Mouse (Mus musculus): ENCODE results near the gene Ipo4. TPM values are rescaled to one million over a fixed set of nuclear protein-coding genes. Genes with fewer than 3 reads are reported as not detected.

Ipo4 gene
- polyA plus RNA-seq, 1 experiment from 2014 or later, result 68.5 TPM

- Histone ChIP-seq H3K27ac (no peak overlapping the region), H3K4me1 (peaks cover 22% of the 10 kb centered on the region), H3K9ac (no peak overlapping the region), H3K27me3 (peaks cover 9% of the 10 kb centered on the region; the same call in 1 of the 2 replicates), H3K4me2 (no peak overlapping the region), H3K4me3 (replicated peaks) (no peak overlapping the region), H3K9me3 (no peaks in the 10 kb centered on the region), H3K36me3 (replicated peaks) (peaks cover 18% of the 10 kb centered on the region)
- ATAC-seq (ENCODE audit: low FRiP score), result no peak
- WGBS, result 84% methylated on average over 9 of the region's 9 CpGs
Observed at GRCm38 (mm10) chr14:55581981-55582681, 53.6 kb downstream of the Ipo4 start.

- 93% methylated on average over 16 of the region's 16 CpGs for WGBS
- Histone ChIP-seq H3K4me2 (no peak overlapping the region), H3K9ac (no peak overlapping the region), H3K27me3 (peaks cover 9% of the 10 kb centered on the region; the same call in 1 of the 2 replicates), H3K4me3 (replicated peaks) (no peak overlapping the region), H3K27ac (no peak overlapping the region), H3K9me3 (no peaks in the 10 kb centered on the region), H3K4me1 (peaks cover 22% of the 10 kb centered on the region), H3K36me3 (replicated peaks) (peaks cover 18% of the 10 kb centered on the region)
- ATAC-seq (ENCODE audit: low FRiP score), result no peak
Observed at GRCm38 (mm10) chr14:55580731-55581130, 55.0 kb downstream of the Ipo4 start.

GRCm38 (mm10) chr14:55579511-55580496, 56.0 kb downstream of the Ipo4 start:
- no peak for ATAC-seq (ENCODE audit: low FRiP score)
- H3K36me3 ChIP-seq (replicated peaks), result peaks cover 18% of the 10 kb centered on the region
- H3K27me3 ChIP-seq, result peaks cover 9% of the 10 kb centered on the region; the same call in 1 of the 2 replicates
- no peaks in the 10 kb centered on the region for H3K9me3 ChIP-seq
- H3K9ac ChIP-seq, result no peak overlapping the region
- 83% methylated on average over 23 of the region's 23 CpGs for WGBS
- H3K4me3 ChIP-seq (replicated peaks), result no peak overlapping the region
- no peak overlapping the region for H3K4me2 ChIP-seq
- H3K4me1 ChIP-seq, result peaks cover 15% of the 10 kb centered on the region
- H3K27ac ChIP-seq, result no peak overlapping the region

- Histone ChIP-seq H3K4me3 (replicated peaks) (peak overlapping the region; percentile 67), H3K27me3 (no peaks in the 10 kb centered on the region; the same call in 1 of the 2 replicates), H3K4me1 (peaks cover 12% of the 10 kb centered on the region), H3K9me3 (no peaks in the 10 kb centered on the region), H3K9ac (peak overlapping the region; percentile 86), H3K36me3 (replicated peaks) (peaks cover 18% of the 10 kb centered on the region), H3K4me2 (peak overlapping the region; percentile 88), H3K27ac (peak overlapping the region; percentile 80)
- WGBS, result 31% methylated on average over 6 of the region's 6 CpGs
- ATAC-seq (ENCODE audit: low FRiP score), result peak; percentile 63
Observed at GRCm38 (mm10) chr14:55578668-55579269, 57.0 kb downstream of the Ipo4 start.

- Histone ChIP-seq H3K4me1 (peaks cover 12% of the 10 kb centered on the region), H3K4me2 (peak within 1 kb of the TSS; percentile 88), H3K27me3 (no peaks in the 10 kb centered on the region), H3K27ac (peak within 1 kb of the TSS; percentile 80), H3K36me3 (replicated peaks) (peaks cover 18% of the 10 kb centered on the region), H3K9ac (peak within 1 kb of the TSS; percentile 86), H3K9me3 (no peaks in the 10 kb centered on the region), H3K4me3 (replicated peaks) (peak within 1 kb of the TSS; percentile 67)
- WGBS, result 3% methylated on average over 32 of the region's 32 CpGs
- peak; percentile 94 for ATAC-seq (ENCODE audit: low FRiP score)
Observed at GRCm38 (mm10) chr14:55577871-55578667, 57.7 kb downstream of the Ipo4 start, which contains the start of gene Psme1. TSS of gene Psme1 (plus strand) at chr14:55578123.

- no peaks in the 10 kb centered on the region for H3K9me3 ChIP-seq
- no peak overlapping the region for H3K27ac ChIP-seq
- WGBS, result 86% methylated on average over 16 of the region's 16 CpGs
- H3K4me2 ChIP-seq, result no peak overlapping the region
- H3K27me3 ChIP-seq, result no peaks in the 10 kb centered on the region
- no peak overlapping the region for H3K9ac ChIP-seq
- no peak overlapping the region for H3K4me3 ChIP-seq (replicated peaks)
- ATAC-seq (ENCODE audit: low FRiP score), result no peak
- peaks cover 12% of the 10 kb centered on the region for H3K4me1 ChIP-seq
- peaks cover 13% of the 10 kb centered on the region for H3K36me3 ChIP-seq (replicated peaks)
Observed at GRCm38 (mm10) chr14:55576376-55576775, 59.4 kb downstream of the Ipo4 start.

- Histone ChIP-seq H3K9me3 (no peaks in the 10 kb centered on the region), H3K4me2 (no peak overlapping the region), H3K27ac (no peak overlapping the region), H3K4me1 (peaks cover 12% of the 10 kb centered on the region), H3K36me3 (replicated peaks) (peaks cover 8% of the 10 kb centered on the region), H3K4me3 (replicated peaks) (no peak overlapping the region), H3K27me3 (no peaks in the 10 kb centered on the region), H3K9ac (no peak overlapping the region)
- ATAC-seq (ENCODE audit: low FRiP score), result no peak
- 82% methylated on average over 13 of the region's 13 CpGs for WGBS
Observed at GRCm38 (mm10) chr14:55575711-55576110, 60.0 kb downstream of the Ipo4 start.

Other genes with a start within 250 kb of the Ipo4 start
- 52.5 and 59.9 TPM in 2 replicates for gene Dhrs4, start 157.2 kb downstream of the Ipo4 start, polyA plus RNA-seq (2016; fragmentation: Nextera tagmentation; extraction: Ambion mirVana)
- 17.8 and 18.6 TPM in 2 replicates for gene Carmil3, start 145.3 kb downstream of the Ipo4 start, polyA plus RNA-seq (2016; fragmentation: Nextera tagmentation; extraction: Ambion mirVana)
- gene Cpne6, start 125.5 kb downstream of the Ipo4 start, polyA plus RNA-seq (2016; fragmentation: Nextera tagmentation; extraction: Ambion mirVana), result 0.55 and 0.90 TPM in 2 replicates
- not detected in 2 replicates for gene Nrl, start 111.0 kb downstream of the Ipo4 start, polyA plus RNA-seq (2016; fragmentation: Nextera tagmentation; extraction: Ambion mirVana)
- gene Pck2, start 95.7 kb downstream of the Ipo4 start, polyA plus RNA-seq (2016; fragmentation: Nextera tagmentation; extraction: Ambion mirVana), result 19.0 and 19.8 TPM in 2 replicates
- 103 and 105 TPM in 2 replicates for gene Dcaf11, start 76.0 kb downstream of the Ipo4 start, polyA plus RNA-seq (2016; fragmentation: Nextera tagmentation; extraction: Ambion mirVana)
- 0.64 TPM in 1 of 2 replicates, not detected in the other for gene A730061H03Rik, start 75.6 kb downstream of the Ipo4 start, polyA plus RNA-seq (2016; fragmentation: Nextera tagmentation; extraction: Ambion mirVana)
- gene Fitm1, start 60.3 kb downstream of the Ipo4 start, polyA plus RNA-seq (2016; fragmentation: Nextera tagmentation; extraction: Ambion mirVana), result 0.20 TPM in 1 of 2 replicates, not detected in the other
- gene Psme1, start 57.8 kb downstream of the Ipo4 start, polyA plus RNA-seq (2016; fragmentation: Nextera tagmentation; extraction: Ambion mirVana), result 117 and 119 TPM in 2 replicates
- gene Emc9, start 50.7 kb downstream of the Ipo4 start, polyA plus RNA-seq (2016; fragmentation: Nextera tagmentation; extraction: Ambion mirVana), result 3.7 and 6.0 TPM in 2 replicates
- 199 and 201 TPM in 2 replicates for gene Psme2, start 44.8 kb downstream of the Ipo4 start, polyA plus RNA-seq (2016; fragmentation: Nextera tagmentation; extraction: Ambion mirVana)
- 18.2 and 20.8 TPM in 2 replicates for gene Rnf31, start 44.2 kb downstream of the Ipo4 start, polyA plus RNA-seq (2016; fragmentation: Nextera tagmentation; extraction: Ambion mirVana)
- gene Irf9, start 32.4 kb downstream of the Ipo4 start, polyA plus RNA-seq (2016; fragmentation: Nextera tagmentation; extraction: Ambion mirVana), result 9.8 and 10.3 TPM in 2 replicates
- gene Rec8, start 17.9 kb downstream of the Ipo4 start, polyA plus RNA-seq (2016; fragmentation: Nextera tagmentation; extraction: Ambion mirVana), result 7.2 and 8.5 TPM in 2 replicates
- gene Gm49378, start 1.9 kb upstream of the Ipo4 start, polyA plus RNA-seq (2016; fragmentation: Nextera tagmentation; extraction: Ambion mirVana), result 4.0 and 5.6 TPM in 2 replicates
- gene Tm9sf1, start 7.8 kb upstream of the Ipo4 start, polyA plus RNA-seq (2016; fragmentation: Nextera tagmentation; extraction: Ambion mirVana), result 68.7 and 73.4 TPM in 2 replicates
- gene Tssk4, start 14.2 kb upstream of the Ipo4 start, polyA plus RNA-seq (2016; fragmentation: Nextera tagmentation; extraction: Ambion mirVana), result 0.65 and 0.68 TPM in 2 replicates
- gene Mdp1, start 24.6 kb upstream of the Ipo4 start, polyA plus RNA-seq (2016; fragmentation: Nextera tagmentation; extraction: Ambion mirVana), result 60.5 and 64.5 TPM in 2 replicates
- gene Gmpr2, start 36.0 kb upstream of the Ipo4 start, polyA plus RNA-seq (2016; fragmentation: Nextera tagmentation; extraction: Ambion mirVana), result 59.3 and 63.5 TPM in 2 replicates
- gene Nedd8, start 36.2 kb upstream of the Ipo4 start, polyA plus RNA-seq (2016; fragmentation: Nextera tagmentation; extraction: Ambion mirVana), result 577 and 583 TPM in 2 replicates
- gene Tinf2, start 45.9 kb upstream of the Ipo4 start, polyA plus RNA-seq (2016; fragmentation: Nextera tagmentation; extraction: Ambion mirVana), result 61.6 and 68.2 TPM in 2 replicates
- gene Tgm1, start 78.0 kb upstream of the Ipo4 start, polyA plus RNA-seq (2016; fragmentation: Nextera tagmentation; extraction: Ambion mirVana), result 0.55 and 0.58 TPM in 2 replicates
- gene Rabggta, start 86.3 kb upstream of the Ipo4 start, polyA plus RNA-seq (2016; fragmentation: Nextera tagmentation; extraction: Ambion mirVana), result 32.1 and 34.0 TPM in 2 replicates
- gene Dhrs1, start 109.7 kb upstream of the Ipo4 start, polyA plus RNA-seq (2016; fragmentation: Nextera tagmentation; extraction: Ambion mirVana), result 68.8 and 74.1 TPM in 2 replicates
- 47.9 and 52.0 TPM in 2 replicates for gene Nop9, start 109.7 kb upstream of the Ipo4 start, polyA plus RNA-seq (2016; fragmentation: Nextera tagmentation; extraction: Ambion mirVana)
- gene Cideb, start 122.5 kb upstream of the Ipo4 start, polyA plus RNA-seq (2016; fragmentation: Nextera tagmentation; extraction: Ambion mirVana), result 0.40 TPM in 1 of 2 replicates, not detected in the other
- gene Ltb4r2, start 125.5 kb upstream of the Ipo4 start, polyA plus RNA-seq (2016; fragmentation: Nextera tagmentation; extraction: Ambion mirVana), result 0.20 and 0.41 TPM in 2 replicates
- gene Ltb4r1, start 130.0 kb upstream of the Ipo4 start, polyA plus RNA-seq (2016; fragmentation: Nextera tagmentation; extraction: Ambion mirVana), result 0.13 and 0.19 TPM in 2 replicates
- gene Adcy4, start 148.1 kb upstream of the Ipo4 start, polyA plus RNA-seq (2016; fragmentation: Nextera tagmentation; extraction: Ambion mirVana), result 5.5 and 6.0 TPM in 2 replicates
- gene Ripk3, start 152.9 kb upstream of the Ipo4 start, polyA plus RNA-seq (2016; fragmentation: Nextera tagmentation; extraction: Ambion mirVana), result 5.1 and 5.9 TPM in 2 replicates
- gene Nfatc4, start 187.2 kb upstream of the Ipo4 start, polyA plus RNA-seq (2016; fragmentation: Nextera tagmentation; extraction: Ambion mirVana), result 25.4 and 35.6 TPM in 2 replicates
- gene Nynrin, start 218.1 kb upstream of the Ipo4 start, polyA plus RNA-seq (2016; fragmentation: Nextera tagmentation; extraction: Ambion mirVana), result 23.9 and 26.9 TPM in 2 replicates
- gene Cbln3, start 248.4 kb upstream of the Ipo4 start, polyA plus RNA-seq (2016; fragmentation: Nextera tagmentation; extraction: Ambion mirVana), result 0.04 and 0.27 TPM in 2 replicates
- 18.9 and 21.2 TPM in 2 replicates for gene Khnyn, start 249.0 kb upstream of the Ipo4 start, polyA plus RNA-seq (2016; fragmentation: Nextera tagmentation; extraction: Ambion mirVana)

All from forebrain, embryonic 12.5 days (tissue).